Mouse (Mus musculus): Measurements from ENCODE around the gene Pld4.

DNA sequence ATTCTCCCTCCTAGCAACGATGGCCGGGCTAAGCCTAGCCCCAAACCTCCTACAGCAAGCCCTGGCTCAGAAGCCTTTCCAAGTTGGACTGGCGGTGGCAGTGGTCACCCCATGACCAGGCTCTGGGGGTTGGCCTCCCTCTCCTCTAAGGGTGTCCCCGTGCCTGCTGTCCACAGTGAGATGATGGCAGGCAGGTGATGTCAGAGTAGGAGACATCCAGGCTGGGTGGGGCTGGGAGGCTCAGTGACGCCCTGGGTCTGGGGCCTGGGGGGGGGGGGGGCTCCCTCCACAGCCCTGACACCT, 37.5 kb upstream of the Pld4 start:
- no peak for TF ChIP-seq EP300 (IDR thresholded peaks at IDR 0.05; ENCODE audit: low read depth)
- no peak for TF ChIP-seq CTCF (IDR thresholded peaks at IDR 0.05; ENCODE audit: low read depth)
